Mouse (Mus musculus): ENCODE results near the gene Foxb1.

GRCm38 (mm10) chr9:69768136-69768875 is 7.6 kb upstream of the Foxb1 start:
- TF ChIP-seq USF1 (IDR thresholded peaks at IDR 0.05; ENCODE audit: low read depth) (no peak), MAX (IDR thresholded peaks at IDR 0.05; ENCODE audit: low read depth) (no peak)

Data from myocyte (in vitro differentiated cells).